Mouse (Mus musculus) testis, postnatal 14 days (tissue): ENCODE data around the gene Klhl22.

Experiments used
- DNase-seq: peaks from one replicate; pipeline ENCODE4 v3.0.0; 2021; ENCODE audit warnings: low spot score

Gene Klhl22

GRCm38 (mm10) chr16:17757756-17758155 is 1.7 kb upstream of the Klhl22 start:
- no peak for DNase-seq

- DNase-seq, result no peak
Measured at GRCm38 (mm10) chr16:17758902-17759301, 516 bp upstream of the Klhl22 start.

- peak; percentile 62 for DNase-seq
Measured at GRCm38 (mm10) chr16:17759813-17760321, 449 bp downstream of the Klhl22 start.

- peak; percentile 80 for DNase-seq
Measured at GRCm38 (mm10) chr16:17760657-17761056, 1.2 kb downstream of the Klhl22 start.

GRCm38 (mm10) chr16:17761074-17761473 is 1.7 kb downstream of the Klhl22 start:
- DNase-seq, result peak; percentile 43

- DNase-seq, result no peak
Measured at GRCm38 (mm10) chr16:17764108-17764511, 4.7 kb downstream of the Klhl22 start.

GRCm38 (mm10) chr16:17768834-17769233 is 9.4 kb downstream of the Klhl22 start:
- no peak for DNase-seq

- DNase-seq, result no peak
Measured at GRCm38 (mm10) chr16:17771117-17771865, 11.9 kb downstream of the Klhl22 start.

GRCm38 (mm10) chr16:17776828-17777227 is 17.4 kb downstream of the Klhl22 start:
- no peak for DNase-seq

GRCm38 (mm10) chr16:17778223-17778622 is 18.8 kb downstream of the Klhl22 start:
- no peak for DNase-seq

GRCm38 (mm10) chr16:17779692-17780091 is 20.3 kb downstream of the Klhl22 start:
- DNase-seq, result no peak

- DNase-seq, result no peak
Measured at GRCm38 (mm10) chr16:17785337-17785736, 25.9 kb downstream of the Klhl22 start.

GRCm38 (mm10) chr16:17792728-17793127 is 33.3 kb downstream of the Klhl22 start:
- no peak for DNase-seq

- no peak for DNase-seq
Measured at GRCm38 (mm10) chr16:17794047-17794446, 34.6 kb downstream of the Klhl22 start.

- no peak for DNase-seq
Measured at GRCm38 (mm10) chr16:17795643-17796042, 36.2 kb downstream of the Klhl22 start.

- DNase-seq, result no peak
Measured at GRCm38 (mm10) chr16:17796519-17796918, 37.1 kb downstream of the Klhl22 start.

- no peak for DNase-seq
Measured at GRCm38 (mm10) chr16:17796971-17797811, 37.8 kb downstream of the Klhl22 start, which contains the start of gene Scarf2. Scarf2 (plus strand) TSS chr16:17797282.

GRCm38 (mm10) chr16:17797812-17798311 is 38.4 kb downstream of the Klhl22 start:
- DNase-seq, result no peak

- DNase-seq, result peak; percentile 48
Measured at GRCm38 (mm10) chr16:17798321-17799180, 39.1 kb downstream of the Klhl22 start.

GRCm38 (mm10) chr16:17799584-17799983 is 40.2 kb downstream of the Klhl22 start:
- DNase-seq, result no peak

- no peak for DNase-seq
Measured at GRCm38 (mm10) chr16:17801777-17802455, 42.5 kb downstream of the Klhl22 start.
